Mouse (Mus musculus) heart, postnatal 10 days (tissue): ENCODE data around the gene Zfp341. TPM values are rescaled to one million over a fixed set of nuclear protein-coding genes. Genes with fewer than 3 reads are reported as not detected.

Experiments used
- DNase-seq, 2 experiments: peaks; one replicate each; pipeline ENCODE4 v3.0.0; 2021
- intact Hi-C: fragments of 180-260 bp; cut with DNase I; formaldehyde crosslinking; loops from one replicate; pipeline ENCODE4 v1.15.1; 2025
- total RNA-seq, 2 experiments: library from RNA; stranded (reverse); gene quantifications; 2 replicates each; pipeline ENCODE4 v1.2.3; 2021

Gene Zfp341
- total RNA-seq, 2 experiments from 2014 or later = 2.2 to 2.9 TPM

DNA sequence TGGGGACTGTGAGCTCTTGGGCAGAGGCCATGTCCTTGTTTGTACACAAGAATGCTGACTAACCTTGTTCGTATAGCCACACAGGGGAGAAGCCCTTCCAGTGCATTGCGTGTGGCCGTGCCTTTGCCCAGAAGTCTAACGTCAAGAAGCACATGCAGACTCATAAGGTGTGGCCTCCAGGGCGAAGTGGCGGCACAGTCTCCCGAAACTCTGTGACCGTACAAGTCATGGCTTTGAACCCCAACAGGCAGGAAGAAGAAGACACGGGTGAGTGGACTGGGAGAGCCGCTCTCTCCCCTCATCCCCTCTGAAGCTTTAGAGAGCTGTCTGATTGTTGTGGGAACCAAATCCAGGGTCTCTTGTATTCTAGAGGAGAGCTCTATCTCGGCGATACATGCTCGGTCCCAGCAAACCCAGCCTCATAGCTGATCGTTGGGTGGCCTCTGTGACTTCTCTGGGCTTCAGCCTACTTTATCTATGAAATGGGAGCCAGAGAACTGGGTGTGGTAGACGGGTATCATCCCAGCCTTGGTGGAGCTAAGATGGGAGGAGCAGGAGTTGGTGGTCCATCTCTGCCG, 19.2 kb downstream of the Zfp341 start:
- intact Hi-C loops = no loop called here
- no peak for DNase-seq

DNA sequence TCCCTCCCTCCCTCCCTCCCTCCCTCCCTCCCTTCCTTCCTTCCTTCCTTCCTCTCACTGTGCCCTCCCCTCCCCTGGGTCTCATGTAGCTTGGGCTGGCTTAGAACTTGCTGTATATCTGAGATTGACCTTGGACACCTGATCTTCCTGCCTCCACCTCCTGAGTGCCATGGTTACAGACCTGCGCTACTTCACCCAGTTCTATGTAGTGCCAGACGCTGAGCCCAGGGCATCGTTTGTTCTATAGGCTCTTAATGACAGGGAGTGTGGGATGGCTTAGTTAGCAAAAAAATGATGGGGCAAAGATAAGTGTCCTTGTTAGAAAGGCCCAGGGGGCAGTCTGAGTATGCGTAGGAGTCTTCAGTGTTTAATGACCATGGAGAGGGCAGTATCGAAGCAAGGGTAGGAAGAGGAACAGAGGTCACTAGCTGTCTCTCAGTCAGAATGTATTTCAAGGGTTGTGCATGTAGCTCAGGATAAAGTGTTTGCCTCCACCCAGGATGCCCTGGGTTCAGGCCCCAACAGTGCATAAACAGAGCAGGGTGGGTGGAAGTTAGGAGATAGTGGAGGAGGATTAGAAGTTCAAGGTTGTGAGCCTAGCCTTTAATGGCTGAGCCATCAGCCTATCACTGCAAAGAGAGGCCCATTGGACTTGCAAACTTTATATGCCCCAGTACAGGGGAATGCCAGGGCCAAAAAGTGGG, 20.1 kb downstream of the Zfp341 start:
- DNase-seq = no peak
- intact Hi-C loops = no loop called here

DNA sequence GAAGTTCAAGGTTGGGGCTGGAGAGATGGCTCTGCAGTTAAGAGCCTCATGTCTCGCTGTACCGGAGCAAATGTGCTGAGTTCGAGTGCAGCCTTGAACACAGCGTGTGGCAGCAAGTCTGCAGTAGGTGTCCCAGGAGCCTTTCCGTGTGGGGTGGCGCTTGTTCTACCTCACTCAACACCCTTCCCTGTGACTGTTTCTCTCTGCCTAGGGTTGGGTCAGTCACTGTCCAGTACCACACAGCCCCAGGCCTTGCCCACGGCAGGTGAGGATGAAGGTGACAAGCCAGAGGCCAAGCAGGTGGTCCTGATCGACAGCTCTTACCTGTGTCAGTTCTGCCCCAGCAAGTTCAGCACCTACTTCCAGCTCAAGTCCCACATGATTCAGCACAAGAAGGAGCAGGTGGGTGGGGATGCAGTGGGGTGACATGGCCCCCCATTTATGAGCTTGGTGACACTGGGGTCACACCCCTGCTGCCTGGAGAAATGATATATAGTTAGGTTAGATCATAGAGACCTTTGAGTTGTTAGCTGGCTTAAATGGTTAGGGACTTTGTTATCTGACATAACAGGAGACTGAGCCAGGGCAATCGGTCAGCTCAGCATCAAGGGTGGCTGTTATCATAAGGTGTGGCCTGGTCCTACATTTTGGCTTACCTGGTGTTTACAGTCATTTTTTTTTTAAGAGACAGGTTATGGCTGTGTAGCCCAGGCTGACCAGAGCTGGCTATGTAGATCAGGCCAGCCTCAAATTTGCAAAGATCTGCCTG, 21.0 kb downstream of the Zfp341 start:
- no peak for DNase-seq
- intact Hi-C loops = no loop called here

DNA sequence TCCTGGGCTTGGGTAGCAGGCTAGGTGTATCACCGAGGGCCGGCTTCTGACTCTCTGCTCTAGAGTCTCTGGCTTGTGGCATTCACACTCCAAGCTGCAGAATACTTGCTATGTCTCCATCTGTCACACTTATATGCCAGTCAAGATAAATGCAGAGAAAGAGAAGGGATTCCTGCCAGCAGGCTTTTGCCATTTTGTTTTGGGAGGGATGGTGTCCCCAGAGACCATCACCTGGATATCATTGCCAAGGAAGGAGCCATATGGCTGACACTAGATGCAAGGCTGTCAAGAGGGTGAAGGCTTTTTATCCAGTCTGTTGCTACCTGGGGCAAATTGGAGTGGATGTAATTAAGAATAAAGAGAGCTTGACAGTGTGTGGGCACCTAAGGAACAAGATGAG, 22.7 kb downstream of the Zfp341 start:
- intact Hi-C loops = no loop called here

DNA sequence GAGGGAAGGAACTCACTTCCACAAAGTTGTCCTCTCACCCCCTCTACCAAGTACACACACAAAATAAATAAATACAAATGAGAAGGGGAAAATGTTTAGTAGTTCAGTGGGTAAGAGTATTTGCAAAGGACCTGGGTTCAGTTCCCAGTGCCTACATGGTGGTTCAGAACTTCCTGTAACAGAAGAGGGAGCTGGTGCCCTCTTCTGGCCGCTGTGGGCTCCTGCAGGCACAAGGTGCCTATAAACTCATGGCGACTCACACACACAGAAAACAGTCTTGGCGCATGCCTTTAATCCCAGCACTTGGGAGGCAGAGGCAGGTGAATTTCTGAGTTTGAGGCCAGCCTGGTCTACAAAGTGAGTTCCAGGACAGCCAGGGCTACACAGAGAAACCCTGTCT, 25.4 kb downstream of the Zfp341 start:
- no peak for DNase-seq
- intact Hi-C loops = no loop called here

More for the DNA sequence above, 22.7 kb downstream of the Zfp341 start:
- no peak for DNase-seq

DNA sequence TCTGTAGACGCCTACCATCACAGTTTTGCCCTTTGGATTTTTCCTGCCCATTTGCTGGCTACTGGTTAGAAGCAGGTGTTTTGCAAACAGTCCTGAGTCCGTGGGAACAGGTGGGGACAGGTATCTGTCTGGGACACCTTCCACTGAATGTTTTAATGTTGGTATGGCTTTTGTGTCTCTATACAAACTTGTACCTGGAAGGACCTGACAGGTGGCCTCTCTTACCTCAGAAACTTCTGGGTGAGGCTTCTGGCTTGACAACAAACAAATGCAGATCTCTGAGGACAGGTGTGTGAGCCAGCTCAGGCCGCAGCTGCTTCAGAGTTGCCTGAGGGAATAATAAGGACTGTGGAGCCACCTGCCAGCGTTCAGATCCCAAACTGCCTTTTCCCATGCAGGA, 26.0 kb downstream of the Zfp341 start:
- DNase-seq = no peak
- intact Hi-C loops = no loop called here

GRCm38 (mm10) chr2:154641176-154641575, 28.1 kb downstream of the Zfp341 start:
- intact Hi-C loops = no loop called here
- DNase-seq = no peak

- intact Hi-C loops = no loop called here
- no peak for DNase-seq
Observed at GRCm38 (mm10) chr2:154642005-154642459, 28.9 kb downstream of the Zfp341 start.

DNA sequence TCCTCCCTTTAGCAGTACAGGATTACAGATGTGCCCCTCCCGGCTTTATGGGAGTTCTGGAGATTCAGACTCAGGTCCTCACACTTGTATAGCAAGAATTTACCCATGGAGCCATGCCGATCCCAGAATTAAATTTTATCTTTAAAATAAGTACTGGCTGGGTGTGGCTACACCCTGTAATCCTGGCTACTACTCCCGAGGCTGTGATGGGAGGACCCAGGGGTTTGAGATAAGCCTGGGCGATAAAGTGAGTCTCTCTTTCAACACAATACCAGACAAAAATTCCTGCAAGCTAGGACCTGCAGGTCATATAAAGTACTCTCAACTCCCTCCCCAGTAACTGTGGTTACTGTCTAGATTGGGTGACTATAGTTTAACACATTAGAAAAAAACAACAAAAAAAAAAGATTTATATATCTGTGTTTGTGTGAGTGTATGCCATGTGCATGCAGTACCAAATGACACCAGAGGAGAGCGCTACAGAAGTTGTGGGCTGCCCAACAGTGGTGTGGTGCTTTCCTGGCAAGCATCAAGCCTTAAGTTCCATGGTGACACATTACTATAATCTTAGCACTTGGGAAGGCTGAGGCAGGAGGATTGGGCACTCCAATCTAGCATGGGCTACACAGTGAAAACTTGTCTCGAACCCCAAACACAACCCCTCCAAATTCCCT, 29.8 kb downstream of the Zfp341 start:
- DNase-seq = no peak
- intact Hi-C loops = no loop called here

- peak; percentile 28 to 43 for DNase-seq
- intact Hi-C loops = loop anchor here (1.0 kb wide), 1 partner anchor 297 kb away; no protein-coding TSS in a partner anchor
Observed at GRCm38 (mm10) chr2:154646634-154647033, 33.5 kb downstream of the Zfp341 start.

- intact Hi-C loops = no loop called here
- DNase-seq = peak in 1 of 2 experiments; percentile 18
Observed at GRCm38 (mm10) chr2:154648086-154648485, 35.0 kb downstream of the Zfp341 start.

DNA sequence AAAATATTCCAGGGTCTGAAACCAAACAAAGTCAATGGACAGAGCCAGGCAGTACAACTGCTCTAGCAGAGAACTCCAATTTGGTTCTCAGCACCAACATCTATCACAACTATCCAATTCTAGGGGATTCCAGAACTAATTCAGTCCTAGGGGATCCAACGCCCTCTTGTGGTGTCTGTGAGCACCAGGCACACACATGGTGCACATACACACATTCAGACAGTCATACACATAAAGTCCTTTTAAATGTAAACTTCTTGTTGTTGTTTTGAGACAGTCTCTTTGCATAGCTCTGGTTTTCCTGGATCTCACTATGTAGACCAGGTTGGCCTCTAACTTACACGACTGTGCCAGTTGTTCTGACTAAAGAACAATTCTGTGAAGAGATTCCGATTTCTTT, 37.3 kb downstream of the Zfp341 start:
- intact Hi-C loops = no loop called here
- DNase-seq = no peak

- intact Hi-C loops = no loop called here
- DNase-seq = no peak
Observed at GRCm38 (mm10) chr2:154651363-154651762, 38.3 kb downstream of the Zfp341 start, which contains the start of gene Chmp4b. Chmp4b (plus strand) TSS chr2:154651705.

DNA sequence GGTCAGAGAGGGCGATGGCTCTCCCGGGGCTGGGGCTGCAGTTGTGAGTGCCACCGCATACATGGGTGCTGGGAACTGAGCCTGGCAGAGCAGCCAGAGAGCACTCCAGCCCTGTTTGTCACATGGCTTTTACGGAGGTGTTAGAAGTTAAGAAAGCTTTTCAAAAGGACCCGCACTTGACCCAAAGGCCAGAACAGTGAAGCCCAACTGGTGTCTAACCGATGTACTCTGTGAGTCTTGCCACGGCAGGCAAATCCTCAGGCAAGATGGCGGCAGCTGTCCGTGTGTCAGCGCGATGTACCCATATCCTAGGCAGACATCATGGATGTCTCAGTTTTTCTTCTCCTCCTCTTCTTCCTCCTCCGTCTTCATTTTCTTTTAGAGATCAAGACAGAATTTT, 41.9 kb downstream of the Zfp341 start:
- DNase-seq = no peak
- intact Hi-C loops = no loop called here

GRCm38 (mm10) chr2:154655878-154656414, 42.8 kb downstream of the Zfp341 start:
- no peak for DNase-seq
- intact Hi-C loops = no loop called here

GRCm38 (mm10) chr2:154656710-154657485, 43.8 kb downstream of the Zfp341 start:
- intact Hi-C loops = no loop called here
- peak; percentile 98 to 99 for DNase-seq

DNA sequence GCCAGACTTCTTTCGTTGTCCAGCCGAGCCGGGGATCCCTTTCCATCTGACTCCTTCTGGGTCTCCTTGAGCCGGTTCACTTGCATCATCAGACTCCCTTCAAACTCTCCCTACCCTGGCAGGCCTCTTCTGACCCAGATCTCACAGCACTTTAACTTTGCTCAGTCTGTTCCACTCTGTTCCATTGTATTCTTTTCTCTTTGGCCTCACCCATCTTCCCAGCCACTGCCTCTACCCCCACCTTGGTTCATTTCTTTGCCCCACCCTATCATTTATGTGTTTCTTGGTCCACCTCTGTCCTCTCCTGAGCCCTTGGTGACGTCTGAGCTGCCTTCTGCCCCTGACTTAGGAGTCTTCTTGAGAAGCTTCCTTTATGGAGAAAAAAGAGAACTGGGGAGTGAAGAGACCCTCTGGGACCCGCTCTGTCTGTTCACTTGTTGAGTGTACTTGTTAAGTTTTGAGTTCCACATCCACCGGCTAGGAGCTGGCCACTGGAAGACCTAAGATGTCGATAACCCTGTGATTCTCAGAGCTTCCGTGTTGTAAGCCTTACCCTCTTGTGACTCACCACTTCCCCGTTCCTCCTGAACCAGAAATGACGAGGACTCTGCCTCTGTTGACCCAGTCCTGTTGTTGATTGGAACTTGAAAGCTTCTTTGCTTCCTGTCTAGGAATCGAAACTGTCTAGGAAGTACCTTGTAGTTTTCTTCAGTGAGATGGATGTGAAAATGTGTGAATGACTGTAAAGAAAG, 44.6 kb downstream of the Zfp341 start:
- intact Hi-C loops = no loop called here
- peak; percentile 48 to 54 for DNase-seq

DNA sequence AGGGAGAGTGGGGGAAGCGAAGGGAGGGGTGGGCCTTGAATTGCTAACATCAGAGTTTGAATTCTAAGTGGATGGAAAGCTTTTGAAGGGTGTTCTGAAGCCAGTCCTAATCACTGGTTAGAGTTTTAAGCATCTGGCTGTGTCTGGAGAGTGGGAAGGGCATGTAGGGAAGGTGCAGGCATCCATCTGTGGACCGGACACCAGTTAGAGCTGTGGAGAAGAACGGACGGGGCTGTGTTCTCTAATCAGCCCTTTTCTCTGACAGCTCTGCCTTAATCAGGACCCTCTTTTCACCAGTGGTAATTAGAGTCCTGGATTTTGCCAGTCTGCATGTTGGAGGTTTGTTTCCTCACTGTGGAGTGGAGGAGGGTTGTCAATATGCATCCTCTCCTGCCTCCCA, 46.0 kb downstream of the Zfp341 start:
- intact Hi-C loops = no loop called here
- DNase-seq = no peak

GRCm38 (mm10) chr2:154659531-154660074, 46.5 kb downstream of the Zfp341 start:
- intact Hi-C loops = no loop called here
- DNase-seq = peak in 1 of 2 experiments; percentile 35
